Mouse (Mus musculus) heart, postnatal 25 days (tissue): ENCODE measurements around the gene Myo1a. TPM values are rescaled to one million over a fixed set of nuclear protein-coding genes. Genes with fewer than 3 reads are reported as not detected.
"Not testable (repeated sequence)": the region's sequence is repeated elsewhere in the genome, so short reads cannot be mapped to it uniquely, and the experiment has no call there.

Experiments used
- DNase-seq: peaks from one replicate; pipeline ENCODE4 v3.0.0; 2022; ENCODE audit warnings: low spot score
- intact Hi-C: fragments of 180-260 bp; cut with DNase I; formaldehyde crosslinking; loops from one replicate; pipeline ENCODE4 v1.15.1; 2025
- total RNA-seq, 2 experiments: library from RNA; stranded (reverse); gene quantifications; 2 replicates each; pipeline ENCODE4 v1.2.3; 2021

The Myo1a gene
- total RNA-seq, 2 experiments from 2014 or later = 0.10 TPM; not detected in 1

GRCm38 (mm10) chr10:127750136-127750777, 45.3 kb downstream of the Myo1a start:
- intact Hi-C loops = no loop called here
- no peak for DNase-seq

GRCm38 (mm10) chr10:127751548-127751947, 46.6 kb downstream of the Myo1a start, which contains the start of gene Gpr182:
Gene Gpr182, minus strand, starts transcription at chr10:127751732.
- intact Hi-C loops = no loop called here
- peak; percentile 20 for DNase-seq

GRCm38 (mm10) chr10:127754566-127755166, 49.7 kb downstream of the Myo1a start:
- no peak for DNase-seq
- intact Hi-C loops = no loop called here

GRCm38 (mm10) chr10:127755246-127755645, 50.3 kb downstream of the Myo1a start:
- intact Hi-C loops = no loop called here
- DNase-seq = no peak

- intact Hi-C loops = no loop called here
- no peak for DNase-seq
These were observed 50.9 kb downstream of the Myo1a start for GRCm38 (mm10) chr10:127755770-127756468.

GRCm38 (mm10) chr10:127759181-127760110, 54.5 kb downstream of the Myo1a start, which contains the start of the genes Rdh1 and Rdh16f1:
Gene Rdh1, plus strand, starts transcription at chr10:127759721.
Gene Rdh16f1, plus strand, starts transcription at chr10:127759787.
- DNase-seq = no peak
- intact Hi-C loops = no loop called here

- intact Hi-C loops = not testable (repeated sequence)
These were observed 58.0 kb downstream of the Myo1a start for GRCm38 (mm10) chr10:127762926-127763325.

GRCm38 (mm10) chr10:127763914-127764680, 59.1 kb downstream of the Myo1a start:
- intact Hi-C loops = no loop called here
- DNase-seq = no peak

More at GRCm38 (mm10) chr10:127762926-127763325, 58.0 kb downstream of the Myo1a start:
- not testable (repeated sequence) for DNase-seq

- intact Hi-C loops = no loop called here
- no peak for DNase-seq
These were observed 61.6 kb downstream of the Myo1a start for GRCm38 (mm10) chr10:127766564-127766963.

Other genes starting within 250 kb of the Myo1a start
- gene Stac3, start 203.5 kb upstream of the Myo1a start, total RNA-seq = under 1 TPM; 0.22 to 0.70 TPM
- 10 to 100 TPM; 22.6 to 33.1 TPM for gene Ndufa4l2, start 190.2 kb upstream of the Myo1a start, total RNA-seq
- 10 to 100 TPM; 44.3 TPM for gene Shmt2, start 182.7 kb upstream of the Myo1a start, total RNA-seq
- gene Nxph4, start 170.6 kb upstream of the Myo1a start, total RNA-seq = under 1 TPM; 0.31 to 0.34 TPM
- 10 to 100 TPM; 70.7 to 90.2 TPM for gene Lrp1, start 84.0 kb upstream of the Myo1a start, total RNA-seq
- gene Stat6, start 62.2 kb upstream of the Myo1a start, total RNA-seq = 10 to 100 TPM; 45.3 to 47.6 TPM
- gene Nemp1, start 38.3 kb upstream of the Myo1a start, total RNA-seq = 1 to 10 TPM; 3.4 to 4.4 TPM
- 1 to 10 TPM; 5.6 to 7.0 TPM for gene Nab2, start 36.6 kb upstream of the Myo1a start, total RNA-seq
- gene Tac2, start 19.3 kb downstream of the Myo1a start, total RNA-seq = not detected
- gene Zbtb39, start 34.4 kb downstream of the Myo1a start, total RNA-seq = 1 to 10 TPM; 6.8 to 8.3 TPM
- 1 to 10 TPM; 3.4 to 3.8 TPM for gene Gpr182, start 46.6 kb downstream of the Myo1a start, total RNA-seq
- gene Rdh1, start 54.6 kb downstream of the Myo1a start, total RNA-seq = under 1 TPM in 1 of 2 experiments, not detected in 1; 0.08 TPM
- gene Rdh16f1, start 54.6 kb downstream of the Myo1a start, total RNA-seq = under 1 TPM in 1 of 2 experiments, not detected in 1; 0.20 TPM
- gene Rdh9, start 71.2 kb downstream of the Myo1a start, total RNA-seq = not detected
- gene Rdh16, start 96.0 kb downstream of the Myo1a start, total RNA-seq = not detected
- gene Rdh19, start 144.8 kb downstream of the Myo1a start, total RNA-seq = not detected
- not detected for gene Rdh16f2, start 161.3 kb downstream of the Myo1a start, total RNA-seq
- not detected for gene Rdh7, start 183.6 kb downstream of the Myo1a start, total RNA-seq
- gene Sdr9c7, start 193.3 kb downstream of the Myo1a start, total RNA-seq = not detected